Mouse (Mus musculus): ENCODE data around the gene Lpar1. TPM values are rescaled to one million over a fixed set of nuclear protein-coding genes. Genes with fewer than 3 reads are reported as not detected.

The Lpar1 gene
- 59.6 and 70.1 TPM in 2 replicates for polyA plus RNA-seq (2015; fragmentation: Nextera tagmentation; extraction: Ambion mirVana)

DNA sequence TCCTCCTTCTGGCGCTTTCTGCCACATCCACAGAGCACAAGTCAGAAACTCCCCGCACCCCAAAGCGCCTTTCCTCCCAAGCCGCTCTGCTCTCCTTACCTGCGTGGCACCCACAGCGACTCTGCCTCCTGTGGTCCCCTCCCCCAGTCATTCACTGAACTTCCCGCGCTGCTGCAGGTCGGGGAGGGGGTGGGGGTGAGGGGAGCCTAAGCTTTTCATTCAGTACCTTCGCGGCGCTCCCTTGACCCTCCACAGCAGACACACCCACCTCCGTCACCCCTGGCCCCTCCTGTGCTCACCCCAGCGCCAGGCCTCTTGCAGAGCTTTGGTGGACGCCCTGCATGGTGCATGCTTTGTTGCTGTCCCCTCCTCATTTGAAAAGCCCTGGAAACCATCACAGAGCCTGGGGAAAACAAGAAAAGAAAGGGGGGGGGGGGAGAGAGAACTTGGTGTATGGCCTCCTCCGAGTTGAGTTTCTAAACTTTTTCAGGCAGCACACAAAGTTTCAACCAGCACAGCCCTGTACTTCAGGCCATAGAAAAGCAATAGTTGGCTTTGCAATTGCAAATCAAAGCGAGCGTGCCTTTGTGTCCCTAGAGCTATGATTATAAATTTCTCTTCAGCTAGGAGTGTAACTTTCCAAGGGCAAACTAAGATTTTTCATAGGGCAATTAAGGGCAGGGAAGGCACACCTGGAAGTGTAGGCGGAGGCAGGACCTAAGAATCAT is at the start of gene Lpar1:
Gene Lpar1, minus strand, starts transcription at position 268 of the 728 bp plus-strand sequence.

Small RNA genes lying within 50 kb of the gene (microRNA-seq; reads per million reads assigned to microRNA genes)
- 0.42 to 1.2 reads per million in 2 experiments for gene Mir3095

Other genes starting within 250 kb of the Lpar1 start
- gene Olfr267, start 233.8 kb upstream of the Lpar1 start, polyA plus RNA-seq (2015; fragmentation: Nextera tagmentation; extraction: Ambion mirVana) = not detected in 2 replicates

Data from skeletal muscle tissue, postnatal 0 days (tissue).